Mouse (Mus musculus) brain, embryonic 14.5 days (tissue): ENCODE measurements around the gene Mdc1.

ENCODE experiments used
- CTCF ChIP-seq: fragments of 200-500 bp; IDR thresholded peaks from 2 replicates; pipeline ENCODE4 v1.5.1; 2012; ENCODE audit warnings: inconsistent platforms, mild to moderate bottlenecking, moderate library complexity, borderline replicate concordance; ENCODE audit not compliant: insufficient read depth, insufficient read length; ENCODE audit errors: extremely low read depth
- POLR2A ChIP-seq: fragments of 200-500 bp; IDR thresholded peaks from 2 replicates; pipeline ENCODE4 v1.6.1; 2012; ENCODE audit warnings: mild to moderate bottlenecking, inconsistent platforms, borderline replicate concordance; ENCODE audit not compliant: poor library complexity, insufficient read depth, insufficient read length, severe bottlenecking; ENCODE audit errors: extremely low read depth

- TF ChIP-seq CTCF (no peak), POLR2A (no peak)
Measured at GRCm38 (mm10) chr17:35800905-35801304, 40.4 kb upstream of the Mdc1 start.
